Mouse (Mus musculus) cerebellum, adult 2 months (tissue): Measurements from ENCODE around the gene Zfp62.

Source experiments
- CTCF ChIP-seq: fragments of 200-500 bp; IDR thresholded peaks from 2 replicates; pipeline ENCODE4 v1.5.1; 2011; ENCODE audit warnings: low read depth, mild to moderate bottlenecking, control low read depth, low read length, moderate library complexity, borderline replicate concordance; ENCODE audit not compliant: insufficient read depth
- POLR2A ChIP-seq: fragments of 200-500 bp; IDR thresholded peaks from 2 replicates; pipeline ENCODE4 v1.6.1; 2011; ENCODE audit warnings: low read length, control low read depth, borderline replicate concordance; ENCODE audit not compliant: insufficient read depth

GRCm38 (mm10) chr11:49248974-49249700 lies 46.0 kb downstream of the Zfp62 start:
- TF ChIP-seq POLR2A (no peak), CTCF (no peak)
